Mouse (Mus musculus): ENCODE data around the gene Ccdc159. TPM values are rescaled to one million over a fixed set of nuclear protein-coding genes. Genes with fewer than 3 reads are reported as not detected.

Gene Ccdc159
- polyA plus RNA-seq, 1 experiment from 2014 or later: 1.2 TPM

GRCm38 (mm10) chr9:21937711-21938175 lies 10.5 kb downstream of the Ccdc159 start:
- Histone ChIP-seq H3K27ac (ENCODE audit: low read length) (no peak overlapping the region), H3K27me3 (replicated peaks; ENCODE audit: insufficient read depth, low read length) (no peaks in the 10 kb centered on the region), H3K9me3 (ENCODE audit: low read length) (no peaks in the 10 kb centered on the region), H3K4me1 (ENCODE audit: insufficient read depth, low read depth, low read length) (no peaks in the 10 kb centered on the region; the same call in 1 of the 2 replicates), H3K4me2 (replicated peaks; ENCODE audit: low read depth, low read length) (no peak overlapping the region), H3K4me3 (ENCODE audit: low read depth, low read length) (no peak overlapping the region), H3K9ac (replicated peaks; ENCODE audit: low read depth) (no peak overlapping the region), H3K36me3 (ENCODE audit: insufficient read depth, low read length) (no peaks in the 10 kb centered on the region)
- TF ChIP-seq EP300 (IDR thresholded peaks at IDR 0.05) (no peak), CTCF (IDR thresholded peaks at IDR 0.05) (no peak)
- 71% methylated on average over 4 of the region's 4 CpGs for WGBS
- ATAC-seq: no peak
- DNase-seq (ENCODE audit: low spot score): no peak

GRCm38 (mm10) chr9:21938234-21938855 lies 11.1 kb downstream of the Ccdc159 start:
- ATAC-seq: no peak

GRCm38 (mm10) chr9:21943046-21943445 lies 15.8 kb downstream of the Ccdc159 start:
- Histone ChIP-seq H3K9ac (replicated peaks; ENCODE audit: low read depth) (no peak overlapping the region), H3K36me3 (ENCODE audit: insufficient read depth, low read length) (no peaks in the 10 kb centered on the region), H3K9me3 (ENCODE audit: low read length) (no peaks in the 10 kb centered on the region), H3K4me3 (ENCODE audit: low read depth, low read length) (no peak overlapping the region), H3K27ac (ENCODE audit: low read length) (no peak overlapping the region), H3K4me2 (replicated peaks; ENCODE audit: low read depth, low read length) (no peak overlapping the region), H3K27me3 (replicated peaks; ENCODE audit: insufficient read depth, low read length) (no peaks in the 10 kb centered on the region), H3K4me1 (ENCODE audit: insufficient read depth, low read depth, low read length) (no peaks in the 10 kb centered on the region)
- WGBS: 75% methylated on average over 12 of the region's 12 CpGs
- ATAC-seq (no peak), DNase-seq (ENCODE audit: low spot score) (no peak)
- no peak for TF ChIP-seq EP300 (IDR thresholded peaks at IDR 0.05)
- no peak for TF ChIP-seq CTCF (IDR thresholded peaks at IDR 0.05)

More at GRCm38 (mm10) chr9:21938234-21938855, 11.1 kb downstream of the Ccdc159 start:
- no peaks in the 10 kb centered on the region for H3K36me3 ChIP-seq (ENCODE audit: insufficient read depth, low read length)
- H3K4me2 ChIP-seq (replicated peaks; ENCODE audit: low read depth, low read length): no peak overlapping the region
- TF ChIP-seq EP300 (IDR thresholded peaks at IDR 0.05) (no peak), CTCF (IDR thresholded peaks at IDR 0.05) (no peak)
- no peak overlapping the region for H3K4me3 ChIP-seq (ENCODE audit: low read depth, low read length)
- H3K9ac ChIP-seq (replicated peaks; ENCODE audit: low read depth): no peak overlapping the region
- no peak for DNase-seq (ENCODE audit: low spot score)
- no peaks in the 10 kb centered on the region; the same call in 1 of the 2 replicates for H3K4me1 ChIP-seq (ENCODE audit: insufficient read depth, low read depth, low read length)
- no peaks in the 10 kb centered on the region for H3K9me3 ChIP-seq (ENCODE audit: low read length)
- WGBS: 74% methylated on average over 4 of the region's 4 CpGs
- H3K27me3 ChIP-seq (replicated peaks; ENCODE audit: insufficient read depth, low read length): no peaks in the 10 kb centered on the region
- H3K27ac ChIP-seq (ENCODE audit: low read length): no peak overlapping the region

- Histone ChIP-seq H3K9me3 (ENCODE audit: low read length) (no peaks in the 10 kb centered on the region), H3K4me3 (ENCODE audit: low read depth, low read length) (no peak overlapping the region), H3K9ac (replicated peaks; ENCODE audit: low read depth) (no peak overlapping the region), H3K27ac (ENCODE audit: low read length) (no peak overlapping the region), H3K4me2 (replicated peaks; ENCODE audit: low read depth, low read length) (no peak overlapping the region), H3K27me3 (replicated peaks; ENCODE audit: insufficient read depth, low read length) (no peaks in the 10 kb centered on the region), H3K36me3 (ENCODE audit: insufficient read depth, low read length) (no peaks in the 10 kb centered on the region), H3K4me1 (ENCODE audit: insufficient read depth, low read depth, low read length) (no peaks in the 10 kb centered on the region)
- DNase-seq (ENCODE audit: low spot score) (no peak), ATAC-seq (no peak)
- TF ChIP-seq CTCF (IDR thresholded peaks at IDR 0.05): no peak
- no peak for TF ChIP-seq EP300 (IDR thresholded peaks at IDR 0.05)
- 39% methylated on average over 12 of the region's 12 CpGs for WGBS
Measured at GRCm38 (mm10) chr9:21943638-21944037, 16.4 kb downstream of the Ccdc159 start.

- Histone ChIP-seq H3K4me2 (replicated peaks; ENCODE audit: low read depth, low read length) (no peak overlapping the region), H3K4me1 (ENCODE audit: insufficient read depth, low read depth, low read length) (no peaks in the 10 kb centered on the region), H3K9ac (replicated peaks; ENCODE audit: low read depth) (no peak overlapping the region), H3K9me3 (ENCODE audit: low read length) (no peaks in the 10 kb centered on the region), H3K4me3 (ENCODE audit: low read depth, low read length) (no peak overlapping the region), H3K27me3 (replicated peaks; ENCODE audit: insufficient read depth, low read length) (no peaks in the 10 kb centered on the region), H3K36me3 (ENCODE audit: insufficient read depth, low read length) (no peaks in the 10 kb centered on the region), H3K27ac (ENCODE audit: low read length) (no peak overlapping the region)
- ATAC-seq (no peak), DNase-seq (ENCODE audit: low spot score) (no peak)
- TF ChIP-seq EP300 (IDR thresholded peaks at IDR 0.05) (no peak), CTCF (IDR thresholded peaks at IDR 0.05) (no peak)
- 15% methylated on average over 23 of the region's 23 CpGs for WGBS
Measured at GRCm38 (mm10) chr9:21944267-21944666, 17.0 kb downstream of the Ccdc159 start.

- TF ChIP-seq EP300 (IDR thresholded peaks at IDR 0.05) (no peak), CTCF (IDR thresholded peaks at IDR 0.05) (no peak)
- WGBS: 11% methylated on average over 26 of the region's 28 CpGs
- H3K4me3 ChIP-seq (ENCODE audit: low read depth, low read length): no peak overlapping the region
- H3K9me3 ChIP-seq (ENCODE audit: low read length): no peaks in the 10 kb centered on the region
- no peak overlapping the region for H3K4me2 ChIP-seq (replicated peaks; ENCODE audit: low read depth, low read length)
- no peak overlapping the region for H3K9ac ChIP-seq (replicated peaks; ENCODE audit: low read depth)
- no peak for DNase-seq (ENCODE audit: low spot score)
- H3K4me1 ChIP-seq (ENCODE audit: insufficient read depth, low read depth, low read length): no peaks in the 10 kb centered on the region
- no peaks in the 10 kb centered on the region for H3K27me3 ChIP-seq (replicated peaks; ENCODE audit: insufficient read depth, low read length)
- H3K36me3 ChIP-seq (ENCODE audit: insufficient read depth, low read length): no peaks in the 10 kb centered on the region
- no peak overlapping the region for H3K27ac ChIP-seq (ENCODE audit: low read length)
- ATAC-seq: no peak
Measured at GRCm38 (mm10) chr9:21947540-21948130, 20.4 kb downstream of the Ccdc159 start.

All from lung, postnatal 0 days (tissue).